Mouse (Mus musculus) fibroblast of lung, adult 2 months (primary cell): ENCODE data around the gene Gm10490.
"Not testable (repeated sequence)": the region's sequence is repeated elsewhere in the genome, so short reads cannot be mapped to it uniquely, and the experiment has no call there.

Experiments used
- DNase-seq: peaks from one replicate; pipeline ENCODE4 v3.0.0-alpha.2; 2011; ENCODE audit warnings: low read depth

The Gm10490 gene

DNA sequence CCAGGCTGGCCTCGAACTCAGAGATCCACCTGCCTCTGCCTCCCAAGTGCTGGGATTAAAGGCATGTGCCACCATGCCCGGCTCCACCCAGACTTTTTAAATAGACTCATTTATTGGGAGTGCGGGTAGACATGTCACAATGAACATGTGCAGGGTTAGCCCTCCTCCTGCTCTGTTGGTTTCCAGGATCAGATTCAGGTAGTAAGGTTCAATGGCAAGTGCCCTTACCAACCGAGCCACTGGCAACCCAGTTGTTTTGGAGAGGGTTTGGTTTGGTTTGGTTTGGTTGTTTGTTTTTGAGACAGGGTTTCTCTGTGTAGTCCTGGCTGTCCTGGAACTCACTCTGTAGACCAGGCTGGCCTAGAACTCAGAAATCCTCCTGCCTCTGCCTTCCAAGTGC, at the start of gene Gm10490:
TSS of gene Gm10490 (plus strand) at position 301 of the 400 bp plus-strand sequence.
- not testable (repeated sequence) for DNase-seq

DNA sequence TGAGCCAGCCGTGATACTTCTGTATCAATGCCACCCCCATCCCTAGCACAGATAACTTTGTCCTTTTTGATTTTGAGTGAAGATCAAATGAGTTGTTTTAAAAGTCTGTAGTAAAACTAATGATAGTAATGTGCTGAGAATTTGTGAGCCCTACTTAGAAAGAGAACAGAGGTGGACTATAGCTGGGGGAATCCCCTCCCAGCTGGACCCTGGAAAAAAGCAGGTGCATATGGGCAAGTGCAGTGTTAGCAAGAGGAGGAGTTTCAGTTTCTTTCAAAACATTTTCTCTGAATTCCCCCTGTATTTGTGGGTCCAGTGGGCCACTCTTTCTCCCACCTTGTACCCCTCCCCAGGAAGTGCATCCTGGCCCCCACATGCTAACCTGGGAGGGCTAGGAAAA, 46.2 kb upstream of the Gm10490 start:
- DNase-seq, result no peak

DNA sequence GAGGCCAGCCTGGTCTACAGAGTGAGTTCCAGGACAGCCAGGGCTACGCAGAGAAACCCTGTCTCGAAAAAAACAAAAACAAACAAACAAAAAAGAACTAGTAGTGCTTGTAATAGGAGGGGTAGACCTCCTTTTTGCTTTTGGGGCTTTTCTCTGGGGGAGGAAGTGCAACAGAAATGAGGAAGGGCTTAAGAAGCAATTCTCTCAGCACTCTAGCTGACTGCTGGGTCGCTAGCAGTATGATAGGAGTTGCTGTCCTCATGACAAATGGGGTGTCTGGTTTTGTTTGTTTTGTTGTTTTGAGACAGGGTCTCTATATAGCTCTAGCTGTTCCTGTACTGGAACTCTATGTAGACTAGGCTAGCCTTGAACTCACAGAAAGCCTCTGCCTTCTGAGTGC, 44.8 kb upstream of the Gm10490 start:
- DNase-seq, result no peak

DNA sequence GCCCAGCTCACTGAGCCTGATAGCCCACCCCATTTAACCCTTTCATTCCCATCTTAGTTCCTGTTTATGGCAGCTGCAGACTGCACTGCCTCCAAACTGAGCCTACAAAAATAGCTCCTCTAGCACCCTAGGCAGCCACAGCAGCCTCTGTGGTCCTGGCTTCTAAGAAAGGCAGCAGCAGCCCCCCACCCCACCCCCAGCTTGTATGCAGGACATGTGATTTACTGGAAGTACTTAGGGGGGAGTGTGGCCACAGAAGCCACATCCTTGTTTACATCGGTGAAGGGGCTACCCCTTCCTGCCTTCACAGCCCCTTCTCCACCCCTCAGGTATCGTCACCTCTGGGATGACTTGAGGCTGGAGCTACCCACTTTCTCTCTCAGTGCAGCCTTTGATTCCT, 44.0 kb upstream of the Gm10490 start:
- no peak for DNase-seq

DNA sequence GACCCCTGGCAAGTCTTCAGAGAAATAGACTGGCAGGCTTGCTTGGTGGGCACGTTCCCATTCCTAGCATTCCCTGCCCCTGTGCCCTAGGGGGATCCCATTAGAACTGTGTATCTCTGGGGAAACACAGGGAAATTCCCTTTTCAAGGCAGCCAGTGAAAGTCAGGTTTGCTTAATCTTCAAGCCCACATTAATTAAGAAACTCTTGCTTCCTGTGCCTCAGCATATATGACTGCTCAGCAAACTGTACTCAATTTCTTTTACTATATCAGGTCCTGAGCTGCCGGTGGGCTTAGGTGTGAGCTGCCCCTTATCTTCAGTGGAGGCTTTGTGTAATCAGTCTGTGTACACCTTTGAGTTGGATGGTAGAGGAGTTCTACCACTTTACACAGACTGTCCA, 43.6 kb upstream of the Gm10490 start:
- no peak for DNase-seq

DNA sequence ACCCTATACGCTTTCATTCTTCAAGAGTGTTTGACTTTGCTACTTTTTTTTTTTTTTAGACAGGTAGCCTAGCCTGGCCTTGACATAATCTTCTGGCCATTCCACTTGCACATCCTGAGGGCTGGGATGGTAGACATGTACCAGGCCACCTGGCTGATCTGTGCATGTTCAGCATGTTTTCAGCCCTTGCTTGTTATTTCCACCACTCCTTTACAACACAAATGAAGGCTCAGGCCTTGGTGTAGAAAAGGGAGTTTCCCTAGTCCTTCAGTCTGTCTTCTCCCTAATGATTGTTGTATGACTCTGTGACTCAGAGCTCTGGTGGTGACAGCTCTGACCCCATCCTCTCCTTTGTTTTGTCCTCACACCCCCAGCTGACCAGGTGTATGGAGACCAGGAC, 42.2 kb upstream of the Gm10490 start:
- no peak for DNase-seq

DNA sequence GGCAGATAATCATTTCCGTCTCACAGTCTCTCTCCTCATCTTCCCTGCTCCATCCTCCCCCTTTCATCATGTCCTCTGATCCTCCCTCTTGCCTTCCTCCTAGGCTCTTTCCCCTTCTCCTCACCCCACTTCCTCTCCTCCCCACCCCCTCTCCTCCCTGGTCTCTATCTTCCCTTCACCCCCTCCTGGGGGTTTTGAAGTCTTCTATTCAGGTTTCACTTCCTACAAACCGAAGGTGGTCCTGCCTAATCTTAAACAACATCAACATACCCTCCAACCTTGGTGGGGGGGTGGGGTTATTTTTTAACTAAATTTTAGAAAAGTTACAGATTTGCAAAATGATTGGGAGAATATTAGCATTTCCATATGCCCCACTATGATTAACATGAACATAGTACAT, 40.8 kb upstream of the Gm10490 start:
- DNase-seq, result no peak

DNA sequence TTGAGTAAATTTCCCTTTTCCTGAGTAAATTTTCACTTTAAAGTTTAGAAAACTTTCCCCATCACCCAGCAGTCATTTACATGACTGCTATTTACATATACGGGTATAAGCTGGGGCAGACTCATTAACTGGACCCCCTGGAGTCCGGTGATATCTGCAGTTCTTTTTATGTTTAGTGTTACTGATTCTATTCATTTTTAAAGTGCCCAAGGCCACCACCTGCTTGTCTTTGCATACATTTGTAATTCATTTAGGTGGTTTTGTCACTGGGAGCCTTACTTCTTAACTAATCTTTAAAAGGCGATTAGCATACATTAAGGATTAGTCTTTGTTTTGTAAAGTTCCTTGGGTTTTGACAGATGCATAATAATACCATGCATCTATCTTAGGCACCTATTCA, 39.5 kb upstream of the Gm10490 start:
- DNase-seq, result no peak

DNA sequence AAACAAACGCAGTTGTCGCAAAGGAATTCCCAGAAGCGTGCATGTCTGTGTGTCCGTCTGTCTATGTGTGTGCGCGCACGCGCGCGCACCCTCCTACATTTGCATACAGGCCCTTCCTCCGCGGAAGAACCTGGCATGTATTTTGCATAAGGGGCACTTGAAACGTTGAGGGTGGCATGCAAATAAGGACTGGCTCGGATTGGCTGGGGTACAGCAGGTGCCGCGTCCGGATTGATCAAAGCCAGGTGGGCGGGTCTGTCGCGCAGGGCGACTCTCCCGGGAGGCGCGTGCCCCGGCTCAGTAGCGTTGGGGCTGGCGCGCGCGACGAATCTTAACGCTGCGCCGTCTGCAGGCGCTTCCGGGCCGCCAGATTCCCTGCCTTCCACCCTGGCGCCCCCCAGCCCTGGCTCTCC, 31.3 kb upstream of the Gm10490 start, which contains the start of gene Pim2:
TSS of gene Pim2 (plus strand) at position 256 of the 413 bp plus-strand sequence.
- no peak for DNase-seq

DNA sequence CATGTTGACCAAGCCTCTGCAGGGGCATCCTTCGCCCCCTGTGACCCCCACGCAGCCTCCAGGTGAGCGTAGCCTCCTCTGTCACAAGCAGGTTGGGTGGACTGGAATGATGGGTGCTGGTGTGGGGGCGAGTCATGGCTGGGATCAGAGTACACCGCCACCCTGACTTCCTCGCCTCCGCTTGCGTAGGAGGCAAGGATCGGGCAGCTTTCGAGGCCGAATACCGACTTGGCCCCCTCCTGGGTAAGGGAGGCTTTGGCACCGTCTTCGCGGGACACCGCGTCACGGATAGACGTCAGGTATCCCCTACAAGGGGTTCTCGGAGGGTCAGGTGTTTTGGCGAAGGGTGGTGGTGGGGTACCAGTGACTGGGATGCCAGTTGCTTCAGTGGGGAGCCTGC, 30.8 kb upstream of the Gm10490 start:
- no peak for DNase-seq

DNA sequence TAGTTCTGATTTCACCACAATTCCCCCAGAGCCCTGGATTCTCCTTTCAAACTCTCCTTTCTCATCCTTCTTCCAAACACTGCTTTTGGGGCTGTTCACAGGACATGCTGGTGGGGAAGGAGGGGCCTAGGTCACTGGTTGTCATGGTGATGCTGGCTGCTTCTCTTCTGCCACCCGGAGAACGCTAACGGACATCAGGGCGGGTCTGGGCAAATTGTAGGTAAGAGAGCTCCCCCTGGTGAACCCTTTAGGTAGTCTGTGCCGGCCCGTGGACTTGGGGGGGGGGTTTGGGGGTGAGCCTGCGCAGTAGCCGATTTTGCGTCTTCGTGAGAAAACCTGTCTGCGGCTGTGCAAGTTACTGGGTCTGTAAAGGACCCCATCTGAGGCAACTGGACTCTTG, 29.5 kb upstream of the Gm10490 start:
- DNase-seq, result peak; percentile 45

DNA sequence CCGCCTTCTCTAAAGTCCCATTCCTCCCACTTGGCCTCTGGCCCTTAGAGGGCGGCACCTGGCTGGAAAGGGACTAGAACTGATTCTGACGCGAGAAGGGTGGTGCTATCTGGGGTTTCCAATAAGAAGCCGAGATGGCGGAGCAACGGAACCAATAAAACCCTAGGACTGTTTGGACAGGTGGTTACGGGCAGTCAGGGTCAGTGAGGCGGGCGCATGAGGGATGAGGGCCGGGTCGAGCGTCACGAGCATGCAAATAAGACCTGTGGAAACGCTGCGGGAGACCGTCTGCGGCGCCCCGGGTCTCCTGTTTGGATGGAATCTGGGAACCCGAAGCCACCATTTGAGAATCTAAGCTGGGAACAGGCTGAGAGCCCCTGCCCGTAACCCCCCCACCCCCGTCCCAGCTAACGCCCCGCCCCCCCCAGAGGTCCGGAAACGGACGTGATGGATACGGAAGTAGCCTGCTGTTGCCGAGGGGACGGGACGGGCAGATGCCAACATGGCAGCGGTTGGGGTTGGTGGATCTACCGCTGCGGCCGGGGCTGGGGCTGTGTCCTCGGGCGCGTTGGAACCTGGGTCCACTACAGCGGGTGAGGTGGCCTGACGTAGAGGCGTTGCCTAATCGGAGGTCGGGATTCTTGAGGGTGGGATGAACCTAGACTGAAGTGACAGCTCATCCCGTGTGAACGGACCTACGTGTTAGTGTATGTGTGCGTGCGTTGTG, 25.3 kb upstream of the Gm10490 start, which contains the start of gene Slc35a2:
TSS of gene Slc35a2 (plus strand) at position 188 of the 727 bp plus-strand sequence.
- peak; percentile 77 for DNase-seq

DNA sequence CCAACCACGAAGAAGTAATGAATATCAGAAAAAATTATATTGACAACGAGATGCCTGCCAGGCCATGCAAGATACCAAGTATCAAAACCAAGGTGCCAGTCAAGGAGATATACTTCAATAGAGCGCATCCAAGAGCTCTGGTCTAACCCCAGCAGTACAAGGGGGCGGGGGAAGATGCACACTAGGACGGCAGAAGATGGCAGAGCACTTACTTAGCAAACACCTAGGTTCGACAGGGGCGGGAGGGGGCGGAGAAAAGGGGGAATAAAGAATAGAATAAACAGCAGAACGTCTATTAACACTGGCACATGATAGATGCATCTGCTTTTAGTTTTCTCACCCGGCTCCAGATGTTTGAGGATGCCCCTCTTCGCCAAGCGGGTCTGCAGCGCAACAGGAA, 11.1 kb upstream of the Gm10490 start:
- DNase-seq, result no peak

DNA sequence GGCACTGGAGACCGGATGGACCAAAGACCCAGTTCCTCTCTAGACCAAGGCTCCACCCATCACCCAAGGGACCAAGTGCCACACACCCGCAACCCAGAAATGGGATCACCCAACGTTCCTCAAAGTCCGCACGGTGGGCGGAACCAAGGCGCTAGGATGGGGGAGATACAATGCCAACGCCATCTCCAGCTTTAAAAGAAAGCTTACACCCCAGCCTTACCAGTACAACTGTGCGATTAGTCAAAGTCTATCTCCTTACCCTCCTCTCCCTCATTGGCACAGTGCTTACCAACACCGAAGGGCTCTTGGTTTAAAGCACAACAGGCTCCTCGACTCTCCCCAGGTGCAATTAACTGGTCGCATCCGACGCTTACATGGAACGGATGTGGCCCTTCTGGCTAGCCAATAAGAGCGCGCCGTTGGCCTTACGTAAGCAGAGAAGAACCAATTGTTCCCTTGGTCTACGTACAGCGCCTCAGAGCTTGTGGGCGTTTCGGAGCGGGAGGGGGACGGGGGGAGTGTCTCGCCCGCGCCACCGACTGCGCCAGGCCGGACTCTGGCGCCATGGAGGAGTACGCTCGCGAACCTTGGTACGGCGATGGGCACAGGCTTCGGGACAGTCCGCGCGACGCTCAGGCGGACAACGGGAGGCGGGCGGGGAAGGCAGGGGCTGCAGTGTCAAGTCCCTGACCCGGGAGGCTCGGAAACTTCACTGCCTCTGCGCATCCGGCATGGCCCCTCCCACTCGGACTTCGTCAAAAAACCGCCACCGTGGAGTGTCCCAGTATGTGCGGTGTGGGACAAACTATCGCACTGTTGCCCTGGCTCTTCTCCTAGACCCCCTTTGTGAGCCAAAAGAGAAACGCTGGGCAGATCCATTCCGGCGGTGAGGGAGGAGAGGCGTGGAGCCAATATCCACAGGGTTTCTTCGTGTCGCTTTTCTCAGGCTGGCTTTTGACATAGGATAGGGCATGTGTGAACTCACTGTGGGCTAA, 10.2 kb upstream of the Gm10490 start, which contains the start of the genes Pqbp1 and Timm17b:
TSS of gene Pqbp1 (minus strand) at position 390 of the 995 bp plus-strand sequence.
TSS of gene Timm17b (plus strand) at position 478 of the 995 bp plus-strand sequence.
- DNase-seq, result peak; percentile 76

DNA sequence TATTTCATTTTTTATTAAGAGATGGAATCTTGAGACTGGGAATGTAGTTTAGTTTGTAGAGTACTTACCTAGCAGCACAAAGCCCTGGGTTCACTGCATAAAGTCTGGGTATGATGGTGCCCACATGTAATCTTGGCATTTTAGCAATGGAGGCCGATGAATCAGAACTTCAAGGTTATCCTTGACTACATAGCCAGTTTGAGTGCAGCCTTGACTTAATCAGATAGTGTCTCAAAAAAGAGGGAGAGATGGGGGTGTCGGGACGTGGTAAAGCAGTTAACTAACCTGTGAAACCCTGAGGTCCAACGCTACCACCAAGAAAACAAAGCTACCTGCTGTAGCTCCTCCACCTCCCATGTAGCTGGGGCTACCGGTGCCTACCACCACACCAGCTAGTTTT, 4.9 kb upstream of the Gm10490 start:
- DNase-seq, result no peak

DNA sequence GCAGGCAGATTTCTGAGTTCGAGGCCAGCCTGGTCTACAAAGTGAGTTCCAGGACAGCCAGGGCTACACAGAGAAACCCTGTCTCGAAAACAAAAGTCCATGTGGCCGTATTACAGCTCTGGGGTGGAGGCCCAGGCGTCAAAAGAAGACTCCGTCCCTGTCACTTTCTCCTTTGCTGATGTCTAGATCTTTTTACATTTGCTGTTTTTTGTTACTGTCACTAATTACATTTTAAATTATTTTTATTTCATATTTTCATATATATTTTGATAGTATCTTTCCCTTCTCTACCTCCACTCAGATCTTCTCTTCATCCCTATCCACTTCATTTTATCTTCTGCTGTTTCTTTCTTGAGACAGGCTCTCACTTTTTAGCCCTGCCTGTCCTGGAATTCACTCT, 1.6 kb upstream of the Gm10490 start, which contains the start of gene Gm10491:
TSS of gene Gm10491 (minus strand) at position 101 of the 400 bp plus-strand sequence.
- no peak for DNase-seq

DNA sequence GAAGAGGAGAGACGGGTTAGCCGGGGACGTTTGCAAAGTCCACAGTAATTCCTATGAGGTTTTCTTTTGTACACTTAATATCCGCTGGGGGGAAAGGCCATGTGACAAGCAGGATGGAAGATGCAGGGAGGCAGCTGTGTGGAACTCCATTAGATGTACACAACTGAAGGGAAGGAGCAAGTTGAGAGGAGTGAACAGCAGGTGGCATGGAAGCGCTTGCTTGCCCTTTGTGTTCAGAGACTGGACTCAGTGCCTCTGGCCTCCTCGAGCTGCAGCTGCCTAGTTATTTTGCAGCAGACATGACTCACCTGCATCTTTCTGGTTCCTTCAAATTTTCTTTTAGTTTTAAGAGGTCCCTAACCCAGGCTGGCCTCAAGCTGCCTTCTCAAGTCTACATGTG, 1.1 kb downstream of the Gm10490 start:
- DNase-seq, result no peak

DNA sequence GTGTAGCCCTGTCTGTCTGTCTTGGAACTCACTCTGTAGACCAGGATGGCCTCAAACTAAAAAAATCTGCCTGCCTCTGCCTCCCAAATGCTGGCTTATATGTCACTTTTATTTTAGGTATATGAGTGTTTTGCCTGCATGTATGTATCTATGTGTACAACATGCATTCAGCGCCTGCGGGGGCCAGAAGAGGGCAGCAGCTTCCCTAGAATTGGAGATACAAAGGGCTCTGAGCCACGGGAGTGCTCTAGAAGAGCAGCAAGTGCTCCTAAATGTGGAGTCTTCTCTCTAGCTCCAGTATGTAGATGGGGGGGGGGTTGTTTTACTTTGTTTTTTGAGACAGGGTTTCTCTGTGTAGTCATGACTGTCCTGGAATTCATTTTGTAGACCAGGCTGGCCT, 6.3 kb downstream of the Gm10490 start:
- DNase-seq, result not testable (repeated sequence)

DNA sequence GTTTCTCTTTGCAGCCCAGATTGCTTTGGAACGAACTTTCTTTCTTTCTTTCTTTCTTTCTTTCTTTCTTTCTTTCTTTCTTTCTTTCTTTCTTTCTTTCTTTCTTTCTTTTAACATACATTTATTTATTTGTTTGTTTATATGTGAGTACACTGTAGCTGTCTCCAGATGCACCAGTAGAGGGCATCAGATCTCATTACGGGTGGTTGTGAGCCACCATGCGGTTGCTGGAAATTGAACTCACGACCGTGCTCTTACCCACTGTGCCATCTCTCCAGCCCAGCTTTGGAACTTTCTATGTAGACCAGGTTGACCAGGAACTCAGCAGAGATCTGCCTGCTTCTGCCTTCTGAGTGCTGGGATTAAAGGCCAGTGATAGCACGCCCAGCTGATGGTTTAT, 8.6 kb downstream of the Gm10490 start:
- not testable (repeated sequence) for DNase-seq

DNA sequence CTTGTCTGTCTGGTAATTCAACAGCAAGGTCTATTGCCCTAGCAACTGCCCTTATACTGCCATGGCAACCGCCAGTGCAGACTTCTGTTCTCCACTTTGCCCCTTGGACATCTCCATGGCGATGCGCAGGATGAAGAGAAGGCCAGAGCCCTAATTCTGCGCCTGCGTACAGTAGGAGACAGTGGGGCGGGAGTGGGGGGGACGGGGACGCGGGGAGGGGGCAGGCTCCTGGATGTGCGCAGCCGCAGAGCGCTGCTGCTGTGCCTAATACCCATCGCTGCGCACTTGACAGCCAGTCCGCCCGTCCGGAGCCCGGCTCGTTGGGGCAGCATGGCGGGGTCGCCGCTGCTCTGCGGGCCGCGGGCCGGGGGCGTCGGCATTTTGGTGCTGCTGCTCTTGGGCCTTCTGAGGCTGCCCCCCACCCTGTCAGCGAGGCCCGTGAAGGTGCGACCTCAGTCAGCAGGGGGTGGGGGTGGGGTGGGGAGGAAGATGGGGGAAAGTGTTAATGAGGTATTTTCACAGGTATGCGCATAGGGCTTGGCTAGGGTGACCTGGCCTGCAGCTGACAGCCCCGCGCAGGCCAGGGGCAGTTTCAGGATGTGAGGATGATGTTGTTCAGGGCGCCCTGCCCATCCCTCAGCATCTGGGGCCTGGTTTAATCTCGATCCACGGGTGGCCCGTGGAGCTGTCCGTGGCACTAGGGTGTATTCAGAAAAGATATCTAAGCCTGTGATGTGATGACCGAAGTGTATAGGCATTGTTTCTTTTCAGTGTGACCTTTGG, 10.4 kb downstream of the Gm10490 start, which contains the start of gene Pcsk1n:
TSS of gene Pcsk1n (plus strand) at position 222 of the 783 bp plus-strand sequence.
- DNase-seq, result no peak

DNA sequence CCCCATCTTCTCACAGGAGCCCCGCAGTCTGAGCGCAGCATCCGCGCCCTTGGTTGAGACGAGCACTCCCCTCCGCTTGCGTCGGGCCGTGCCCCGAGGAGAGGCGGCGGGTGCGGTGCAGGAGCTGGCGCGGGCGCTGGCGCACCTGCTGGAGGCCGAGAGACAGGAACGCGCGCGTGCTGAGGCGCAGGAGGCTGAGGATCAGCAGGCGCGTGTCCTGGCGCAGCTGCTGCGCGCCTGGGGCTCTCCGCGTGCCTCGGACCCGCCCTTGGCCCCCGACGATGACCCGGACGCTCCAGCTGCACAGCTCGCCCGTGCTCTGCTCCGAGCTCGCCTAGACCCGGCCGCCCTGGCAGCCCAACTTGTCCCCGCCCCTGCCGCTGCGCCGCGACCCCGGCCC, 12.7 kb downstream of the Gm10490 start:
- DNase-seq, result no peak

DNA sequence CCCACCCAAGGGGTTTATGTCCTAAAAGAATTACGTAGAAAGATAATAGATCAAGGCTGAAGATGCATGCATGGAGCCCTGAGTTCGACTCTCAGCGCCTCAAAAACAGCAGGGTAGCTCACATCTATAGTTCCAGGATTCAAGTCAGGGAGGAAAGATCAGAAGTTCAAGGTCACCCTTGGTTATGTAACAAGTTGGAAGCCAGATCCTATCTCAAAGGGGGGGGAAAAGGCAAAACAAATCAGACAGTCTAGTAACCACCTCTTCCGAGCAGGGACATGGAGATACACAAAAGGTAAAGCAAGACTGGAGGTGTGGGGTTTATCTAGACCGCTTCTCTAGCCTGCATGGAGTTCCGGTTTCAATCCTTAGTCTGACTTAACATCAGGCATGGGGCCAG, 16.9 kb downstream of the Gm10490 start:
- DNase-seq, result no peak
